Mouse (Mus musculus) cerebellum, adult 2 months (tissue): ENCODE data around the gene 4933415A04Rik. TPM values are rescaled to one million over a fixed set of nuclear protein-coding genes. Genes with fewer than 3 reads are reported as not detected.

Experiments used
- DNase-seq, 2 experiments: peaks; one replicate each; pipeline ENCODE4 v3.0.0; 2021
- H3K27ac ChIP-seq: fragments of 200-500 bp; 2 replicates; pipeline ENCODE4 v1.5.1; 2012; ENCODE audit warnings: low read length, control low read depth, inconsistent platforms; ENCODE audit not compliant: insufficient read depth
- H3K27me3 ChIP-seq: fragments of 200-500 bp; 2 replicates; pipeline ENCODE4 v1.6.1; 2012; ENCODE audit warnings: inconsistent platforms, mild to moderate bottlenecking, low read length, moderate library complexity; ENCODE audit not compliant: control insufficient read depth, insufficient read depth
- H3K4me1 ChIP-seq: fragments of 200-500 bp; 2 replicates; pipeline ENCODE4 v1.6.1; 2011; ENCODE audit warnings: low read length; ENCODE audit not compliant: control insufficient read depth, insufficient read depth
- H3K4me3 ChIP-seq: fragments of 200-500 bp; replicated peaks from 2 replicates; pipeline ENCODE3; 2011; ENCODE audit warnings: mild to moderate bottlenecking, low read depth, low read length, control low read depth; ENCODE audit not compliant: insufficient read depth
- CTCF ChIP-seq: fragments of 200-500 bp; IDR thresholded peaks from 2 replicates; pipeline ENCODE4 v1.5.1; 2011; ENCODE audit warnings: low read depth, mild to moderate bottlenecking, control low read depth, low read length, moderate library complexity, borderline replicate concordance; ENCODE audit not compliant: insufficient read depth
- POLR2A ChIP-seq: fragments of 200-500 bp; IDR thresholded peaks from 2 replicates; pipeline ENCODE4 v1.6.1; 2011; ENCODE audit warnings: low read length, control low read depth, borderline replicate concordance; ENCODE audit not compliant: insufficient read depth
- WGBS: fragments of 180-500 bp; shearing (Covaris S2); methylation state at CpG from one replicate; pipeline ENCODE4 v1.1.7; 2018; 5-methylcytosine and 5-hydroxymethylcytosine counted together
- polyA plus RNA-seq: library from polyadenylated mRNA; depleted of rRNA; stranded (reverse); fragments of >200 nt; gene quantifications from 2 replicates; pipeline ENCODE4 v1.2.3, GENCODE M21; 2012

4933415A04Rik gene
- polyA plus RNA-seq, 1 experiment: 1.5 TPM

- no peak overlapping the region for H3K4me3 ChIP-seq
- WGBS: 81% methylated on average over 2 of the region's 2 CpGs
- TF ChIP-seq CTCF: no peak
- TF ChIP-seq POLR2A: no peak
- peaks cover 36% of the 10 kb centered on the region for H3K4me1 ChIP-seq
- no peaks in the 10 kb centered on the region for H3K27me3 ChIP-seq
- H3K27ac ChIP-seq: no peak overlapping the region
- no peak for DNase-seq
Observed at GRCm38 (mm10) chr11:43565414-43565813, 21.4 kb upstream of the 4933415A04Rik start.

GRCm38 (mm10) chr11:43565852-43566251, 21.0 kb upstream of the 4933415A04Rik start:
- no peak overlapping the region for H3K27ac ChIP-seq
- H3K4me3 ChIP-seq: no peak overlapping the region
- no peak for DNase-seq
- 58% methylated on average over 8 of the region's 8 CpGs for WGBS
- TF ChIP-seq POLR2A: no peak
- no peak for TF ChIP-seq CTCF
- peaks cover 39% of the 10 kb centered on the region for H3K4me1 ChIP-seq
- H3K27me3 ChIP-seq: no peaks in the 10 kb centered on the region

- TF ChIP-seq CTCF (no peak), POLR2A (no peak)
- H3K4me3 ChIP-seq: no peak overlapping the region
- peaks cover 42% of the 10 kb centered on the region for H3K4me1 ChIP-seq
- H3K27me3 ChIP-seq: no peaks in the 10 kb centered on the region
- H3K27ac ChIP-seq: peak overlapping the region; percentile 49
- DNase-seq: peak; percentile 52 to 59
- WGBS: 11% methylated on average over 5 of the region's 5 CpGs
Observed at GRCm38 (mm10) chr11:43566696-43567095, 20.1 kb upstream of the 4933415A04Rik start.

DNA sequence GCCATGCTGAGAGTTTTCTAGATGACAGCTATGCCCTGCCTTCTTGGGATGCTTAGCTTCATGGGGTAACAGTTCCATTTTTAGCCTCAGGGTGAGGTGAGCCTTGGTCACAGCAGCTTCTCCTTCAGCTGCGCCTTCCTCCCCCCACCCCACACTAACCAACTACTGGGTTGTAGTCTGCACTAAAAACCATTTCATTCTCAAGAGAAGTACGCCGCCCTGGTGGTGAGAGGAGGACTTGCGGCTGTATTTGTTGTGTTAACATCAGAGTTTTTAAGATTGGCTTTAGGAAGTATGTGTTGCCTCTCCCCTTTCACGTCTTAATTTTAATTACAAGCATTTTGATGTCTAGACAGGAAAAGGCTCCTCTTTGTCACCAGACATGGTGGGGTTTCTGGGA, 18.6 kb upstream of the 4933415A04Rik start:
- peak; percentile 55 for TF ChIP-seq CTCF
- no peak for TF ChIP-seq POLR2A
- H3K4me1 ChIP-seq: peaks cover 43% of the 10 kb centered on the region
- no peak for DNase-seq
- no peak overlapping the region for H3K4me3 ChIP-seq
- H3K27me3 ChIP-seq: no peaks in the 10 kb centered on the region
- no peak overlapping the region for H3K27ac ChIP-seq
- WGBS: 75% methylated on average over 5 of the region's 5 CpGs

- WGBS: 13% methylated on average over 5 of the region's 5 CpGs
- DNase-seq: no peak
- TF ChIP-seq CTCF (no peak), POLR2A (no peak)
Observed at GRCm38 (mm10) chr11:43569188-43569587, 17.7 kb upstream of the 4933415A04Rik start.

DNA sequence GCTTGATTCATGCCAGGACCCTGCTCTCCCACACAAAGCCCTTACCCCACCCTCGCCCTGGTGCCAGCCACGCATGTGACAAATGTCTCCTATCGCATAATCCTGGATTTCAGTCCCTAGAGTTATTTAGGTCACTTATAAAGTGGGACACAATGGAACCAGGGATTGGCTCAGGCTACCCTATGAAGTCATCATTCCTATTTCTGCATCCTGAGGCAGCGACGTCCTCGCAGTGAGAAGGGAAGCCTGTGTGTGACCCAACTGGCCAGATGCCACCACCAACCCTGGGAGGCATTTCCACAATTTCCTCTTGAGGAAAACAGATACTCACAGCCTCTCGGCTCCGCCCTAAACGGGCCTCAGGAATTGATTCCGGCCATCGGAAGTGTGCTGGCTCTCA, 17.2 kb upstream of the 4933415A04Rik start:
- Histone ChIP-seq H3K27ac (peak overlapping the region; percentile 67), H3K4me1 (peaks cover 42% of the 10 kb centered on the region), H3K4me3 (peak overlapping the region; percentile 32), H3K27me3 (no peaks in the 10 kb centered on the region)
- WGBS: under 1% methylated on average over 11 of the region's 11 CpGs
- peak; percentile 94 to 97 for DNase-seq
- TF ChIP-seq CTCF (no peak), POLR2A (no peak)

More at GRCm38 (mm10) chr11:43569188-43569587, 17.7 kb upstream of the 4933415A04Rik start:
- Histone ChIP-seq H3K27ac (peak overlapping the region; percentile 67), H3K4me1 (peaks cover 42% of the 10 kb centered on the region), H3K27me3 (no peaks in the 10 kb centered on the region), H3K4me3 (no peak overlapping the region)

- 39% methylated on average over 3 of the region's 3 CpGs for WGBS
- H3K4me3 ChIP-seq: no peak overlapping the region
- peaks cover 20% of the 10 kb centered on the region for H3K4me1 ChIP-seq
- TF ChIP-seq POLR2A (no peak), CTCF (no peak)
- no peak overlapping the region for H3K27ac ChIP-seq
- no peaks in the 10 kb centered on the region for H3K27me3 ChIP-seq
- no peak for DNase-seq
Observed at GRCm38 (mm10) chr11:43575061-43575375, 11.8 kb upstream of the 4933415A04Rik start.

GRCm38 (mm10) chr11:43575376-43576151, 11.3 kb upstream of the 4933415A04Rik start:
- Histone ChIP-seq H3K4me1 (peaks cover 14% of the 10 kb centered on the region), H3K27me3 (no peaks in the 10 kb centered on the region), H3K27ac (no peak overlapping the region), H3K4me3 (no peak overlapping the region)
- 54% methylated on average over 9 of the region's 9 CpGs for WGBS
- DNase-seq: no peak
- TF ChIP-seq POLR2A (no peak), CTCF (no peak)
